Mouse (Mus musculus) kidney, postnatal 0 days (tissue): ENCODE data around the gene Cldnd1. TPM values are rescaled to one million over a fixed set of nuclear protein-coding genes. Genes with fewer than 3 reads are reported as not detected.
A peak's percentile ranks its signal among the peaks of the same experiment; 100 is the strongest.

Experiments used
- ATAC-seq: fragments of 200-750 bp; cut with Nextera tagmentation; replicated peaks from 2 replicates; pipeline ENCODE4 v1.8.0; 2017; ENCODE audit warnings: low read depth, moderate number of reproducible peaks, moderate TSS enrichment, moderate library complexity; ENCODE audit not compliant: low FRiP score
- DNase-seq: peaks from one replicate; pipeline ENCODE4 v3.0.0-alpha.2; 2016; ENCODE audit warnings: low spot score
- H3K27ac ChIP-seq: fragments of 300-500 bp; sonication (generic); 2 replicates; pipeline ENCODE4 v1.5.1; 2014; ENCODE audit warnings: mild to moderate bottlenecking
- H3K27me3 ChIP-seq: fragments of 300-500 bp; sonication (generic); 2 replicates; pipeline ENCODE4 v1.6.1; 2014; ENCODE audit warnings: low read length, mixed read lengths; ENCODE audit not compliant: insufficient read depth
- H3K36me3 ChIP-seq: fragments of 300-500 bp; sonication (generic); 2 replicates; pipeline ENCODE4 v1.6.1; 2014; ENCODE audit warnings: low read length, mixed read lengths; ENCODE audit not compliant: insufficient read depth
- H3K4me1 ChIP-seq: fragments of 300-500 bp; sonication (generic); replicated peaks from 2 replicates; pipeline ENCODE4 v1.6.1; 2014; ENCODE audit warnings: antibody characterized with exemption, low read length, mixed read lengths; ENCODE audit not compliant: insufficient read depth
- H3K4me2 ChIP-seq: fragments of 300-500 bp; sonication (generic); 2 replicates; pipeline ENCODE4 v1.6.1; 2014; ENCODE audit warnings: mild to moderate bottlenecking, low read length, moderate library complexity, mixed read lengths
- H3K4me3 ChIP-seq: fragments of 300-500 bp; sonication (generic); replicated peaks from 2 replicates; pipeline ENCODE4 v1.5.1; 2014; ENCODE audit warnings: low read depth, low read length
- H3K9ac ChIP-seq: fragments of 300-500 bp; sonication (generic); 2 replicates; pipeline ENCODE4 v1.6.1; 2014; ENCODE audit warnings: low read depth, low read length
- H3K9me3 ChIP-seq: fragments of 300-500 bp; sonication (generic); replicated peaks from 2 replicates; pipeline ENCODE4 v1.6.1; 2016; ENCODE audit warnings: low read length, inconsistent platforms, mixed read lengths
- CTCF ChIP-seq: IDR thresholded peaks from 2 replicates; pipeline ENCODE4 v1.5.1; 2016; ENCODE audit warnings: antibody characterized with exemption, low read depth, mild to moderate bottlenecking, moderate library complexity
- WGBS: fragments of 180-500 bp; shearing (Covaris S2); extraction: QIAGEN DNeasy Blood & Tissue Kit; methylation state at CpG from one replicate; pipeline ENCODE4 v1.1.7; 2014; 5-methylcytosine and 5-hydroxymethylcytosine counted together
- polyA plus RNA-seq: library from polyadenylated mRNA; unstranded; fragments of >200 nt; fragmentation: Nextera tagmentation; extraction: Ambion mirVana; gene quantifications from 2 replicates; pipeline ENCODE4 v1.2.1, GENCODE M21; 2015

The Cldnd1 gene
- polyA plus RNA-seq, 1 experiment from 2014 or later: 101 TPM

- H3K4me3 ChIP-seq: no peak overlapping the region
- no peak for TF ChIP-seq CTCF
- WGBS: 97% methylated on average over 1 of the region's 1 CpGs
- DNase-seq (no peak), ATAC-seq (no peak)
- no peaks in the 10 kb centered on the region for H3K4me1 ChIP-seq
- no peak overlapping the region for H3K27ac ChIP-seq
- H3K36me3 ChIP-seq: no peaks in the 10 kb centered on the region
- H3K9ac ChIP-seq: no peak overlapping the region
- H3K27me3 ChIP-seq: no peaks in the 10 kb centered on the region
- no peak overlapping the region for H3K4me2 ChIP-seq
- H3K9me3 ChIP-seq: no peaks in the 10 kb centered on the region
These were observed 30.4 kb upstream of the Cldnd1 start for GRCm38 (mm10) chr16:58697261-58697660.

DNA sequence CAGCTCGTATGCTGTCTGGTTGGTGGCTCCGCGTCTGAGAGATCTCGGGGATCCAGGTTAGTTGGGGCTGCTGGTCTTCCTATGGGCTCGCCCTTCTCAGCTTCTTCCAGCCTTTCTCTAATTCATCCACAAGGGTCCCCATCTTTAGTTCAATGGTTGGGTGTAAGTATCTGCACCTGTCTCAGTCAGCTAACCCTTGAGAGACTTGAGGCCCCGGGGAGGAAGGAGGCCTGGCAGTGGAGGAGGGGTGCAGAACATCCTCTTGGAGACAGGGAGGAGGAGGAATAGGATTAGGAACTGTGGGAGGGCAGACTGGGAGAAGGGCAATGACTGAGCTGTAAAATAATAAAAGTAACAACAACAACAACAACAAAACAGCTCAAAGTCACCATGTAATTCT, 27.5 kb upstream of the Cldnd1 start:
- no peaks in the 10 kb centered on the region for H3K36me3 ChIP-seq
- no peak for TF ChIP-seq CTCF
- 64% methylated on average over 6 of the region's 6 CpGs for WGBS
- DNase-seq (no peak), ATAC-seq (no peak)
- H3K4me3 ChIP-seq: no peak overlapping the region
- H3K4me2 ChIP-seq: no peak overlapping the region
- no peaks in the 10 kb centered on the region for H3K9me3 ChIP-seq
- no peak overlapping the region for H3K27ac ChIP-seq
- no peaks in the 10 kb centered on the region for H3K27me3 ChIP-seq
- no peak overlapping the region for H3K9ac ChIP-seq
- no peaks in the 10 kb centered on the region for H3K4me1 ChIP-seq

GRCm38 (mm10) chr16:58700816-58701424, 26.8 kb upstream of the Cldnd1 start:
- no peak overlapping the region for H3K27ac ChIP-seq
- no peak overlapping the region for H3K4me2 ChIP-seq
- DNase-seq (no peak), ATAC-seq (no peak)
- H3K4me3 ChIP-seq: no peak overlapping the region
- no peaks in the 10 kb centered on the region for H3K4me1 ChIP-seq
- no peak for TF ChIP-seq CTCF
- WGBS: 84% methylated on average over 12 of the region's 12 CpGs
- no peak overlapping the region for H3K9ac ChIP-seq
- no peaks in the 10 kb centered on the region for H3K9me3 ChIP-seq
- H3K27me3 ChIP-seq: no peaks in the 10 kb centered on the region
- H3K36me3 ChIP-seq: no peaks in the 10 kb centered on the region

GRCm38 (mm10) chr16:58701779-58702178, 25.9 kb upstream of the Cldnd1 start:
- no peaks in the 10 kb centered on the region for H3K4me1 ChIP-seq
- ATAC-seq (no peak), DNase-seq (no peak)
- no peak for TF ChIP-seq CTCF
- H3K27ac ChIP-seq: no peak overlapping the region
- no peaks in the 10 kb centered on the region for H3K36me3 ChIP-seq
- no peaks in the 10 kb centered on the region for H3K9me3 ChIP-seq
- WGBS: 34% methylated on average over 6 of the region's 6 CpGs
- no peak overlapping the region for H3K4me2 ChIP-seq
- no peak overlapping the region for H3K4me3 ChIP-seq
- H3K27me3 ChIP-seq: no peaks in the 10 kb centered on the region
- no peak overlapping the region for H3K9ac ChIP-seq

DNA sequence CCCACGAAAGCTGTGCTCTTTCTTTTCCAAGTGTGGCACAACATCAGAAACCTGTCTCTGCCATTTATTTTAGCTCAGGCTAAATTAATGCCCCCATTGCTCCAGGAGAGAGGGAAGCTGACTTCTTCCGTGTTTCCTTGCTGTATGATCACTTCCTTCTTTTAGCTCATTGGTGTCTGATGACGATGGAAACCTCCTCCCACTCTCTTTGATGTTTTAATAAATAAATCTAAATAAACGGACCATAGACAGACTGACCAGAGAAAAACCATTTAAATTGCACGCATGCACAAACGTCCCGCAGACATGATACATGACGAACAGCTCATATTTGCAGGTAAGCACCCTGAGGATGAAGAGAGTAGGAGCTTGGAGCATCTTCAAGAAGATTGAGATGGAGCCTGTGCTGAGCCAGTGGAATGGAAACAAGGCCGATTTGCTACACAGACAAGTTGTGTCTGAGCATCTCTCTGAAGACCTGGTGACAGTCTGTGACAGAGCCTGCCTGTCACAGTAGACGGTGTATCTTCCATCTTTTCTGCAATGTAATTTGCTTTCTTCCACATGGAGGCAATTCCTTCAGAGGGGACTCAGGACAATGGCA, 25.3 kb upstream of the Cldnd1 start:
- no peak overlapping the region for H3K4me2 ChIP-seq
- H3K27ac ChIP-seq: no peak overlapping the region
- no peak overlapping the region for H3K9ac ChIP-seq
- WGBS: 64% methylated on average over 10 of the region's 10 CpGs
- DNase-seq (no peak), ATAC-seq (no peak)
- H3K9me3 ChIP-seq: no peaks in the 10 kb centered on the region
- no peak overlapping the region for H3K4me3 ChIP-seq
- H3K27me3 ChIP-seq: no peaks in the 10 kb centered on the region
- TF ChIP-seq CTCF: no peak
- H3K4me1 ChIP-seq: no peaks in the 10 kb centered on the region
- H3K36me3 ChIP-seq: no peaks in the 10 kb centered on the region

DNA sequence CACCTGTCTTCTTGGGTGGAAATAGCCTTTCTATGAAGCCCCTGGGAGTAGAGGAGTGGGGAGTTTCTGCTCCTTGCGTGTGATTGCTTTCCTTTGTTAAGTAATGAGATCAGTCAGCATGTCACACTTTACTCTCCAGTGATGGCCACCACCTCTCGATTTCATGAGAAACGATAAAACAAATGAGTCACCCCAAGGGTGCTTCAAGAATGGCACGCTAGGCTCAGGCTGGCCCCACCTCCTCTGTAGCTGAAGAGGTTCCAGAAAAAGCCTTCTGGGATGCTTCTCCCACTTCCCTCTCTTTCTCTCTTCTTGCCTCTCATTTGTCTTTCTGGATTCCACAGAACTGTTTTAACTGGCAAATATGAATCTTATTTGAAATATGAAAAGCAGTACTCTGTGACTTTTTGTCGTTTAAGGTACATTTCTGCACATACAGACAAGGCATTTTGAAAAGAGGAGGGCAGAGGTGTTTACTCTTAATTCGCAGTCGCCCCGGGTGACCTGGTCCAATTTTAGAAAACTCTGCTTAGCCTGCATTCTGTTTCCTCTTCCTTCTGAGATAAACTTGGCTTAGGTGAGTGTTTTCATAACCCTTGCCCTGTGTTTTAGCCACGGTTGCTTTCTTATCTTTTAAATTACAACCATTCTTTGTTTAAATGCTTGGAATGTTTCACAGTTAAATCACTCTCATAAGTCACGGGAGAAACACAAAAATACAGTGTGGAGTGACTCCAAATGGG, 24.2 kb upstream of the Cldnd1 start:
- no peaks in the 10 kb centered on the region for H3K36me3 ChIP-seq
- 0 out of 2 replicates have a peak overlapping the region, but pooled peaks have one; percentile 7 for H3K4me2 ChIP-seq
- no peaks in the 10 kb centered on the region for H3K4me1 ChIP-seq
- 23% methylated on average over 10 of the region's 10 CpGs for WGBS
- H3K27me3 ChIP-seq: no peaks in the 10 kb centered on the region
- ATAC-seq (no peak), DNase-seq (peak; percentile 54)
- no peak overlapping the region for H3K9ac ChIP-seq
- no peak for TF ChIP-seq CTCF
- H3K9me3 ChIP-seq: no peaks in the 10 kb centered on the region
- H3K27ac ChIP-seq: no peak overlapping the region
- H3K4me3 ChIP-seq: no peak overlapping the region
